Mouse (Mus musculus) midbrain, postnatal 0 days (tissue): ENCODE results near the gene Snrnp25. TPM values are rescaled to one million over a fixed set of nuclear protein-coding genes. Genes with fewer than 3 reads are reported as not detected.
A peak's percentile ranks its signal among the peaks of the same experiment; 100 is the strongest.

ENCODE experiments used
- ATAC-seq: fragments of 200-750 bp; cut with Nextera tagmentation; 2 replicates; pipeline ENCODE4 v1.8.0; 2017; ENCODE audit warnings: moderate number of reproducible peaks, mild to moderate bottlenecking, moderate TSS enrichment, moderate library complexity; ENCODE audit not compliant: low FRiP score
- DNase-seq: peaks from one replicate; pipeline ENCODE4 v3.0.0-alpha.2; 2015; ENCODE audit warnings: low spot score
- H3K27ac ChIP-seq: fragments of 300-500 bp; sonication (generic); 2 replicates; pipeline ENCODE4 v1.5.1; 2014; ENCODE audit warnings: low read depth, mild to moderate bottlenecking, low read length, mixed read lengths
- H3K27me3 ChIP-seq: fragments of 300-500 bp; sonication (generic); 2 replicates; pipeline ENCODE4 v1.6.1; 2014; ENCODE audit warnings: low read length, control low read depth, mixed read lengths; ENCODE audit not compliant: insufficient read depth
- H3K36me3 ChIP-seq: fragments of 300-500 bp; sonication (generic); 2 replicates; pipeline ENCODE4 v1.6.1; 2014; ENCODE audit warnings: low read length, control low read depth, mixed read lengths; ENCODE audit not compliant: insufficient read depth
- H3K4me1 ChIP-seq: fragments of 300-500 bp; sonication (generic); 2 replicates; pipeline ENCODE4 v1.6.1; 2014; ENCODE audit warnings: mild to moderate bottlenecking, control low read depth, antibody characterized with exemption, low read length, mixed read lengths; ENCODE audit not compliant: insufficient read depth
- H3K4me2 ChIP-seq: fragments of 300-500 bp; sonication (generic); 2 replicates; pipeline ENCODE4 v1.6.1; 2014; ENCODE audit warnings: low read depth, mild to moderate bottlenecking, low read length, mixed read lengths; ENCODE audit not compliant: poor library complexity, severe bottlenecking
- H3K4me3 ChIP-seq: fragments of 300-500 bp; sonication (generic); 2 replicates; pipeline ENCODE4 v1.5.1; 2014; ENCODE audit warnings: low read depth, mild to moderate bottlenecking, low read length, moderate library complexity
- H3K9ac ChIP-seq: fragments of 300-500 bp; sonication (generic); replicated peaks from 2 replicates; pipeline ENCODE4 v1.6.1; 2014; ENCODE audit warnings: mild to moderate bottlenecking, low read length, moderate library complexity, mixed read lengths; ENCODE audit not compliant: poor library complexity, severe bottlenecking
- H3K9me3 ChIP-seq: fragments of 300-500 bp; sonication (generic); 2 replicates; pipeline ENCODE4 v1.6.1; 2016; ENCODE audit warnings: low read length, control low read depth
- CTCF ChIP-seq: IDR thresholded peaks from 2 replicates; pipeline ENCODE4 v1.5.1; 2016; ENCODE audit warnings: antibody characterized with exemption, mild to moderate bottlenecking
- WGBS: fragments of 180-500 bp; shearing (Covaris S2); extraction: QIAGEN DNeasy Blood & Tissue Kit; methylation state at CpG from one replicate; pipeline ENCODE4 v1.1.7; 2014; 5-methylcytosine and 5-hydroxymethylcytosine counted together
- polyA plus RNA-seq: library from polyadenylated mRNA; unstranded; fragments of >200 nt; fragmentation: Nextera tagmentation; extraction: Ambion mirVana; gene quantifications from 2 replicates; pipeline ENCODE4 v1.2.1, GENCODE M21; 2015
- total RNA-seq: library from RNA; depleted of rRNA; stranded (reverse); fragments of >200 nt; gene quantifications from 2 replicates; pipeline ENCODE4 v1.2.3, GENCODE M21; 2014

The Snrnp25 gene
- total and polyA plus RNA-seq, 2 experiments from 2014 or later: 13.3 to 47.8 TPM

DNA sequence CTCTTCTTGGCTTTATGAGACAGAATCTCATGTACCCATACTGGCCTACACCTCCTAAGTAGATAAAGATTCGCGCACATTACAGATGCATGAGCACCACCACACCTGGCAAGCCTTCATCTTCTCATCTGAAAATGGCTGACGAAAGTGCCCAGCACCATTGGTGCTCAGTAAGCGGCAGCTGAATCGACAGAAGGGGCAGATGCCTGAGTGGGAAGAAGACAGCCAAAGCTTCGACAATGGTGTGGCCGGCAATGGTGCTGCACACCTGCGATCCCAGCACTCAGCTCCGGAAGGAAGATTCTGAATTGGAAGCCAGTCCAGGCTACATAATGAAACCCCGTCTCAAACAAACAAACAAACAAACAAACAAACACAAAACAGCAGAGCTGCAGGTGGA is 14.1 kb downstream of the Snrnp25 start:
- no peak for ATAC-seq
- H3K27ac ChIP-seq: no peak overlapping the region
- H3K9me3 ChIP-seq: no peaks in the 10 kb centered on the region
- H3K4me2 ChIP-seq: no peak overlapping the region
- peaks cover 10% of the 10 kb centered on the region; the same call in 1 of the 2 replicates for H3K4me1 ChIP-seq
- H3K4me3 ChIP-seq: no peak overlapping the region
- TF ChIP-seq CTCF: no peak
- no peaks in the 10 kb centered on the region for H3K36me3 ChIP-seq
- no peak overlapping the region for H3K9ac ChIP-seq
- H3K27me3 ChIP-seq: peaks cover 13% of the 10 kb centered on the region
- DNase-seq: no peak
- WGBS: 88% methylated on average over 10 of the region's 10 CpGs

DNA sequence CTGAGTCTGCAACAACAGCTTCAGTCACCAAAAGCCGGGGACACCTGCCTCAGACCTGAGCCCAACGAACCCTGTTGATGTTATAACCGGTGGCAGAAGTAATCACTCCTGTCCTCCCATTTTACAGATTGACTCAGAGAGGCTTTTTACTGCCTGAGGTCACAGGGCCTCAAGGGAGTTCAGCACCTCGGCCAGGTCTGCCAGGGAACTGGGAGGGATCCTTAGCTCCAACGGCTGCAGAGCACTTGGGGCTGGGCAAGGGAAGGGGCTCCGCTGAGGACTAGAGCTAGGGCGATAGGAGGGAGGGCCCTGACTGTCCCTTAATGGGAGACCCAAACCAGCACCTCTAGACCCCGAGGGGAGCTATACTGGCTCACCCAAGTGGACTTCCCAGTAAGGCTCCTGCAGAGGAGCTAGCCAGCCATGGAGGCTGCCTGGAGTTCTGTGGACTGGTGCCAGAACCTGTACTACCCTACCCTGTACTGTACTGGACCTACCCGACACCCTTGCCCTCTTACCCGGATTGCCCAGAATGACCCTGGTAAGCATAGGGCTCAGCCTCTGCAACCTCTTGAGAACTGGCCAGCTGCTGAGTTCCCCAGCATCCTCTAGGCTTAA is 15.5 kb downstream of the Snrnp25 start:
- TF ChIP-seq CTCF: no peak; the same call in 1 of the 2 replicates
- Histone ChIP-seq H3K27me3 (peaks cover 13% of the 10 kb centered on the region), H3K4me1 (peaks cover 10% of the 10 kb centered on the region), H3K27ac (0 out of 2 replicates have a peak overlapping the region, but pooled peaks have one; percentile 12), H3K4me3 (peak overlapping the region; percentile 70), H3K36me3 (no peaks in the 10 kb centered on the region), H3K4me2 (peak overlapping the region; percentile 99), H3K9ac (peak overlapping the region; percentile 71; the same call in 1 of the 2 replicates), H3K9me3 (no peaks in the 10 kb centered on the region)
- 35% methylated on average over 10 of the region's 10 CpGs for WGBS
- ATAC-seq (0 out of 2 replicates have a peak, but pooled peaks have one; percentile 3), DNase-seq (no peak)

DNA sequence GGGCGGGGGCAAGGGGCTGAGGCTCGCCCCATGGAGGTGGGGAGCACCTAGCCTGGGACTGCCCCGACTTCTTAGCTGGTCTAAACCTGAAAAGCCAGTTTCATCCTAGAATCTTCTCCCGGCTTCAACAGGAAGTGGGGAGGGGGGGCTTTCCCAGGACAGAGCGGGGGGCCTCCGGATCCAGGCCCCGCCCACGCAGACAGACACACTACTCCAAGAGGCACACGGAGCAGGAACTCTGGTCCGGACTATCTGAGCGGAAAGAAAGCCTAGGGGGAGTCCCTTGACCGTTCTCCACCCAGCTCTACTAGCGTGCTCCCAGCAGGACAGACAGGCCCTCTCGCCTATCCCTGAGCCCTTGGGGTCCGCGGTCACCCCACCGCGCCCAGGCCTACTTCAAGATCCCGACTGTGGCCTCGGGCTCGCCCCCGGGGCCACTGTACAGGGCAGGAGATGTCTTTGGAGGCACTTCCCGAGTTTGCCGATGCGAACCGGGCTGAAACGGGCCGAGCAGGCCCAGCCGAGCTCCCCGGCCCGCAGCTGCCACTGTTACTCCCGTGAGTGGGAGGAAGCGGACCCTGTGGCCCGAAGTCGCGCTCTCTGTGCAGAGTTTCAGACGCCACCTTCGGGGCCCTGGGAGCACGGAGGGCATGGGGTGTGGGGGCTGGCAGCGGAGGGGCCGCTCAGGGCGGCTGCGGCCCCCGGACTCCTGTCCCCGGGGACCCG is 16.2 kb downstream of the Snrnp25 start:
- 2% methylated on average over 46 of the region's 46 CpGs for WGBS
- Histone ChIP-seq H3K4me1 (peaks cover 10% of the 10 kb centered on the region), H3K4me2 (peak overlapping the region; percentile 99), H3K27me3 (peaks cover 13% of the 10 kb centered on the region), H3K9ac (peak overlapping the region; percentile 71), H3K27ac (peak overlapping the region; percentile 67), H3K9me3 (no peaks in the 10 kb centered on the region), H3K36me3 (no peaks in the 10 kb centered on the region), H3K4me3 (peak overlapping the region; percentile 70)
- peak; percentile 15 for ATAC-seq
- peak; percentile 40 for DNase-seq
- no peak for TF ChIP-seq CTCF

DNA sequence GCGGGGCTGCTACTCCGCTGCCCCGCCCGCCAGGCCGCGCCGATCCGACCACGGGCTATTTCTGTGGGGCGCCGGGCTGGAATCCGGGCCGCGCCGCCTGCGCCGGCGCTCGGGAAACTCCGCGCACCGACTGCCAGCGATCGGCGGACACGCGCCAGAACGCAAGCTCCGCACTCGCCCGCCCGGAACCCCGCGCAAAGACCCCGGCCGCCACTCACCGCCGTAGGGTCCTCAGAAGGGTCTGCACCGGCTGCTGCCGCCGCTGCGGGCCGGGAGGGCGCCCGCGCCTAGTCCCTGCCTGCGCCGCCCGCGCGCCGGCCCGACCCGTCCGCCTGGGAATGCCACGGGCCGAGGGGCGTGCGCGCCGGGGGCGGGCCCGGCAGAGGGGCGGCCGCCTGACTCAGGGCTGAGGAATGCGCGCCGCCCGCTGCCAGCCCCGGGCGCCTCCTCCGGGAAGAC is 16.8 kb downstream of the Snrnp25 start, which contains the start of gene Rhbdf1:
Rhbdf1 (minus strand) TSS at position 350 of the 459 bp plus-strand sequence.
- WGBS: 3% methylated on average over 54 of the region's 72 CpGs
- Histone ChIP-seq H3K9ac (peak within 1 kb of the TSS; percentile 71), H3K4me2 (peak within 1 kb of the TSS; percentile 99), H3K4me3 (peak within 1 kb of the TSS; percentile 70), H3K36me3 (no peaks in the 10 kb centered on the region), H3K9me3 (no peaks in the 10 kb centered on the region), H3K27ac (peak within 1 kb of the TSS; percentile 67), H3K27me3 (peaks cover 13% of the 10 kb centered on the region), H3K4me1 (peaks cover 12% of the 10 kb centered on the region)
- ATAC-seq: peak; percentile 10; the same call in 1 of the 2 replicates
- TF ChIP-seq CTCF: no peak
- DNase-seq: peak; percentile 56

- peak; percentile 38 for DNase-seq
- no peaks in the 10 kb centered on the region for H3K9me3 ChIP-seq
- TF ChIP-seq CTCF: no peak
- peak overlapping the region; percentile 70 for H3K4me3 ChIP-seq
- ATAC-seq: no peak
- no peaks in the 10 kb centered on the region for H3K36me3 ChIP-seq
- H3K27me3 ChIP-seq: peaks cover 13% of the 10 kb centered on the region
- H3K4me2 ChIP-seq: peak overlapping the region; percentile 99
- 5% methylated on average over 21 of the region's 21 CpGs for WGBS
- H3K9ac ChIP-seq: 0 out of 2 replicates have a peak overlapping the region, but pooled peaks have one; percentile 71
- H3K4me1 ChIP-seq: peaks cover 17% of the 10 kb centered on the region
- no peak overlapping the region for H3K27ac ChIP-seq
These were observed 17.5 kb downstream of the Snrnp25 start for GRCm38 (mm10) chr11:32222570-32223194.
